Mouse (Mus musculus): Measurements from ENCODE around the gene Rps17. TPM values are rescaled to one million over a fixed set of nuclear protein-coding genes. Genes with fewer than 3 reads are reported as not detected.

The Rps17 gene
- polyA plus RNA-seq, 1 experiment: 697 TPM

DNA sequence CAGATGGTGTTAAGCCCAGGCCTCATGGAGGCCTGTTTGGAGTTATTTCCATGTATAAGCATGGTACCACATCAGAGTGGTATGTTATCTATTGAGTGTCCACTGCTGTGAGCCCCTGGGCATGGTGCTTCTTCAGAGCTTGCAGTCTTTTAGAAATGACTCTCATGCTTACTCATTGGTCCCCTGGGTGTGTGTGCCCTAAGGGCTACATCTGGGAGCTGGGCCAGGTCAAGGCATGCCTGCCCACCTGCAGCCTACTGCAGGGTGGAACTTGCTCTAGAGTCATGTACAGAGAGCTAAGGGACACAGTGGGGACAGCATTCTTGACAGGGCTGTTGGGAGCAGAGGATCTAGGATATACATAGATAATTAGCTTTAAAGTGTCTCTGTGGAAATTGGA is 33.5 kb downstream of the Rps17 start:
- Histone ChIP-seq H3K4me3 (ENCODE audit: control insufficient read depth, low read depth, low read length) (no peak overlapping the region), H3K27me3 (ENCODE audit: control insufficient read depth, insufficient read depth, low read length) (no peaks in the 10 kb centered on the region), H3K4me1 (ENCODE audit: control insufficient read depth, insufficient read depth, low read length) (no peaks in the 10 kb centered on the region)

DNA sequence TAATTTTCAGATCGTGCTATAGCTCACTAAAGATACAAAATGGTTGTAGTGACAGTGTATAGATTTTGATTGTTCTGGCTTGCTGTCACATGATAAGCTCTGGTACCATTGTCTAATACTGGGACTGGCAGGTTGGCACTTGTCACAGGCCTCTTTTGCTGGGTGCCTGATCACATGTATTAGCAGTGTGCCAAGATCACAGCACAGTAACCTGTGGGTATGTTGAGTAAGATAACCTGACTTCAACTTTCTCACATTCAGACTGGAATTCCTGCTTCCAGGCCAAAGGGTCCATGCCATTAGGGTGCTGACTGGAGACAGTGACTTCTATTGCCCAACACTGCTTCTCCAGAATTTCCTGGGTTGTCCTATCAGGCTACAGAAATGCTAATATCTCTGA is 33.9 kb downstream of the Rps17 start:
- Histone ChIP-seq H3K4me1 (ENCODE audit: control insufficient read depth, insufficient read depth, low read length) (no peaks in the 10 kb centered on the region), H3K27ac (ENCODE audit: control insufficient read depth, insufficient read depth, low read depth, low read length) (no peak overlapping the region), H3K27me3 (ENCODE audit: control insufficient read depth, insufficient read depth, low read length) (no peaks in the 10 kb centered on the region), H3K36me3 (ENCODE audit: control insufficient read depth, insufficient read depth, low read length) (no peaks in the 10 kb centered on the region; the same call in 1 of the 2 replicates), H3K4me3 (ENCODE audit: control insufficient read depth, low read depth, low read length) (no peak overlapping the region)
- no peak for TF ChIP-seq POLR2A (IDR thresholded peaks at IDR 0.05; ENCODE audit: control insufficient read depth, low read depth, low read length)
- TF ChIP-seq CTCF (IDR thresholded peaks at IDR 0.05; ENCODE audit: control insufficient read depth, insufficient read depth, insufficient replicate concordance, low read depth, low read length): no peak

More for the DNA sequence above, 33.5 kb downstream of the Rps17 start:
- TF ChIP-seq POLR2A (IDR thresholded peaks at IDR 0.05; ENCODE audit: control insufficient read depth, low read depth, low read length): no peak
- TF ChIP-seq CTCF (IDR thresholded peaks at IDR 0.05; ENCODE audit: control insufficient read depth, insufficient read depth, insufficient replicate concordance, low read depth, low read length): no peak
- no peaks in the 10 kb centered on the region; the same call in 1 of the 2 replicates for H3K36me3 ChIP-seq (ENCODE audit: control insufficient read depth, insufficient read depth, low read length)
- H3K27ac ChIP-seq (ENCODE audit: control insufficient read depth, insufficient read depth, low read depth, low read length): no peak overlapping the region

DNA sequence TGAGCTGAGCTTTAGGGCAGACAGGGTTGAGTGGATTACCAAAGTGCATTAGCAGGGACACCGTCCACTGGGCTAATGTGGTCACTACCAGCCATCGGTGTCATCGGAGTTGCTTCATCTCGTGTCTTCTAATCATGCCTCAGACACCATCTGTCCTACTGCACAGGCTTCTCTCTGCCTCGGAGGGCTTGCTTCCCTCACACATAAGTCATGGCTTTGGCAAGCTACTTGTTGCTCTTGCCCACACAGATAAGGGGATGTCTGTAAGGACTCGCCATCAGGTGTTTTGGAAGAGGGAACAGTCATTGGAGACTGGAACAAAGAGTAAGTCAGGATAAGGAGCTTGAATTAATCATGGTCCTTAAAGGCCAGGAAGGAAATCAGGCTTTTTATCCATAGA is 35.8 kb downstream of the Rps17 start:
- Histone ChIP-seq H3K4me3 (ENCODE audit: control insufficient read depth, low read depth, low read length) (no peak overlapping the region), H3K27ac (ENCODE audit: control insufficient read depth, insufficient read depth, low read depth, low read length) (no peak overlapping the region), H3K36me3 (ENCODE audit: control insufficient read depth, insufficient read depth, low read length) (no peaks in the 10 kb centered on the region; the same call in 1 of the 2 replicates), H3K27me3 (ENCODE audit: control insufficient read depth, insufficient read depth, low read length) (no peaks in the 10 kb centered on the region), H3K4me1 (ENCODE audit: control insufficient read depth, insufficient read depth, low read length) (no peaks in the 10 kb centered on the region)
- TF ChIP-seq CTCF (IDR thresholded peaks at IDR 0.05; ENCODE audit: control insufficient read depth, insufficient read depth, insufficient replicate concordance, low read depth, low read length): no peak
- no peak for TF ChIP-seq POLR2A (IDR thresholded peaks at IDR 0.05; ENCODE audit: control insufficient read depth, low read depth, low read length)

DNA sequence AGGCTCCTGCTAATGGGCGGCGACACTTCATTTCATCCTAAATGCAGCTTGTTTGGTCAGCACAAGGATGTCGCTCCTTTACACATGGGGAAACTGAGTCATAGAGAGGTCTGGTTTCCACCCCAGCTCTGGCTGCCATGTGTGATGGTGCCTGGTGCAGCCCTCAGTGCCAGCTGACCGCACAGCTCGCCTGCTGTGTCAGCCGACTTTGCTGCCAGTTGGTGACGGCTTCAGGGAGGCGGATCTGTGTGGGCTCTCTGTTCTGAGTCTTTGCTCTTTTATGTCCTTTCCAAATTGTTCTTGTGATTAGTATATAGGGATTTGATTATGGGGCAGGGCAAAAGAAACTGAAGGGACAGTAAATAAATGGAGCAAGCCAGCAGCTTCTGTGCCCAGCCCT is 37.3 kb downstream of the Rps17 start:
- H3K4me1 ChIP-seq (ENCODE audit: control insufficient read depth, insufficient read depth, low read length): no peaks in the 10 kb centered on the region
- no peaks in the 10 kb centered on the region for H3K27me3 ChIP-seq (ENCODE audit: control insufficient read depth, insufficient read depth, low read length)
- peaks cover 2% of the 10 kb centered on the region for H3K36me3 ChIP-seq (ENCODE audit: control insufficient read depth, insufficient read depth, low read length)
- no peak overlapping the region for H3K4me3 ChIP-seq (ENCODE audit: control insufficient read depth, low read depth, low read length)
- TF ChIP-seq CTCF (IDR thresholded peaks at IDR 0.05; ENCODE audit: control insufficient read depth, insufficient read depth, insufficient replicate concordance, low read depth, low read length) (no peak), POLR2A (IDR thresholded peaks at IDR 0.05; ENCODE audit: control insufficient read depth, low read depth, low read length) (no peak)
- no peak overlapping the region for H3K27ac ChIP-seq (ENCODE audit: control insufficient read depth, insufficient read depth, low read depth, low read length)

DNA sequence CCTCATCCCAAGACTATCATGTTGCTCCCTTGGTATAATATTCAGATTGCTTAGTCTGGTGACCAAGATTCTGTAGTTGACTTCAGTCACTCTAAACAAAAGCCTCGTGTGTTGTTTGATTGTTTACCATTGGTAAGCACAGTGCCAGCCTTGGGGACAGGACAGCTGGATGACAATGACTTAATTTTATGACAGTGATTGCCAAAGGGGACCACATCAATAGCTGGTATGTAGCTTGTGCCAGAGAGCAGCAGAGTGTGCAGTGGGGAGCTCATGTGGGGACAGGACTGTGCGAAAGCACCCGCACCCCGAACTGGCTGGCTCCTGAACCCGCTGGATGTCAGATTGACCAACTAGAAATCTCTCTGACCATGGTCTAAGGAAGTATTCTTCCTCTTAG is 40.4 kb downstream of the Rps17 start:
- no peak overlapping the region for H3K27ac ChIP-seq (ENCODE audit: control insufficient read depth, insufficient read depth, low read depth, low read length)
- no peaks in the 10 kb centered on the region for H3K27me3 ChIP-seq (ENCODE audit: control insufficient read depth, insufficient read depth, low read length)
- no peak overlapping the region for H3K4me3 ChIP-seq (ENCODE audit: control insufficient read depth, low read depth, low read length)
- peaks cover 2% of the 10 kb centered on the region for H3K36me3 ChIP-seq (ENCODE audit: control insufficient read depth, insufficient read depth, low read length)
- TF ChIP-seq POLR2A (IDR thresholded peaks at IDR 0.05; ENCODE audit: control insufficient read depth, low read depth, low read length) (no peak), CTCF (IDR thresholded peaks at IDR 0.05; ENCODE audit: control insufficient read depth, insufficient read depth, insufficient replicate concordance, low read depth, low read length) (no peak)
- H3K4me1 ChIP-seq (ENCODE audit: control insufficient read depth, insufficient read depth, low read length): no peaks in the 10 kb centered on the region

DNA sequence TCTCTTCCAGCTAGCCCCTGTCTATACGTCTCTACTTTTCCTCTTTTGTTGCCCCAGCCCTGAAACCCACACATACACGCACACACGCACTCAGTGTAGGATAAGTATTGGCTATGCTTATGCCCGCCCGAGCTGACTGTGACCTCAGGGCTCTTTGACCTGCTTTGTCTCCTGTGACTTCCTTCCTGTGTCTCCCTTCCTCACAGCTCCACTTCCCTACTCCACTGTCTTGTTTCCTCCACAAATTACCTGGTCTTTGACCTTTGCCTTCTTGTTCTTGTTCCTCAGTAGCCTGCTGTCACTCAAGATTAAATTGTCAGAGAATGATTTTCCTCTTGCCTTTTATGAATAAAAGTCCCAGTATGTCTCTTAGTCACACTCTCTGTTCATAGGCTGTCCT is 41.0 kb downstream of the Rps17 start:
- Histone ChIP-seq H3K36me3 (ENCODE audit: control insufficient read depth, insufficient read depth, low read length) (peaks cover 2% of the 10 kb centered on the region), H3K4me3 (ENCODE audit: control insufficient read depth, low read depth, low read length) (no peak overlapping the region), H3K27me3 (ENCODE audit: control insufficient read depth, insufficient read depth, low read length) (no peaks in the 10 kb centered on the region), H3K4me1 (ENCODE audit: control insufficient read depth, insufficient read depth, low read length) (no peaks in the 10 kb centered on the region), H3K27ac (ENCODE audit: control insufficient read depth, insufficient read depth, low read depth, low read length) (no peak overlapping the region)
- no peak for TF ChIP-seq CTCF (IDR thresholded peaks at IDR 0.05; ENCODE audit: control insufficient read depth, insufficient read depth, insufficient replicate concordance, low read depth, low read length)
- TF ChIP-seq POLR2A (IDR thresholded peaks at IDR 0.05; ENCODE audit: control insufficient read depth, low read depth, low read length): no peak

DNA sequence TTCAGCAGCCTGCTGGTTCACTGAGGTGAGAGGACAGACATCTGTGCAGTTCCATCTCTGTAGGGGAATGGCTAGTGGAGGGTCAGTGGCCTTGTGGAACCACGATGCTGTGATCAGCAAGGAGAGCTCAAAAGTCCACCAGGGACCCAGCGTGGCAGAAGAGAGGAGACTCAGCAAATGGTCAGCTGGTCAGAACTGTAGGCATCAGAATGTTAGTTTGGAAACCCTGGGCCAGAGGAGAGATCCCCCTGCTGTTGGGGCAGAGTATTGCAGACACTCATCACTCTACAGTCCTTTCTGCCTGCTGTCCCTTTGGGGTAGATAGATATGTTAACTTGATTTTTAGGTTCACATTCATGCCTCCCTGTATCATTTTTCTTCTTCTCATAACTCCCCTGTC is 41.4 kb downstream of the Rps17 start:
- Histone ChIP-seq H3K27ac (ENCODE audit: control insufficient read depth, insufficient read depth, low read depth, low read length) (no peak overlapping the region), H3K36me3 (ENCODE audit: control insufficient read depth, insufficient read depth, low read length) (peaks cover 2% of the 10 kb centered on the region), H3K4me3 (ENCODE audit: control insufficient read depth, low read depth, low read length) (no peak overlapping the region), H3K4me1 (ENCODE audit: control insufficient read depth, insufficient read depth, low read length) (no peaks in the 10 kb centered on the region), H3K27me3 (ENCODE audit: control insufficient read depth, insufficient read depth, low read length) (no peaks in the 10 kb centered on the region)
- no peak for TF ChIP-seq POLR2A (IDR thresholded peaks at IDR 0.05; ENCODE audit: control insufficient read depth, low read depth, low read length)
- peak; percentile 27; the same call in 1 of the 2 replicates for TF ChIP-seq CTCF (IDR thresholded peaks at IDR 0.05; ENCODE audit: control insufficient read depth, insufficient read depth, insufficient replicate concordance, low read depth, low read length)

DNA sequence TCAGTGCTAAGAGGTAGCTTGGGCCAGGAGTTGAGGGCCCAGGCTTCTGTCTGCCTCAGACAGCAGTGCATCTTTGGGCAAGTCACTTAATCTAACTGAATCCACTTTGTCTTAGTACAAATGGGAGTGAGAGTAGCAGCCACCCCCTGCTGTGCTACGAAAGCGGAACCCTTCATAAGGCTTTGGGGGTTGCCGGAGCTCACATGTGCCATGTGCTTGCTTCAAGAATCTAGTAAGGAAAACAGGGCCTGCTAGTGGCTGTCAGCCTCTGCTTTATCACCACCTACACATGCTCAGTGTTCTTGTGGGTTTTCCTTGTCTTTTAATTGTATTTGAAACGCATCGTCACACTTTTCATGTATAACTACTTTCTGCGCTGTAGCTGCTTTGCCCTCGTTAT is 43.7 kb downstream of the Rps17 start:
- Histone ChIP-seq H3K4me1 (ENCODE audit: control insufficient read depth, insufficient read depth, low read length) (no peaks in the 10 kb centered on the region), H3K27me3 (ENCODE audit: control insufficient read depth, insufficient read depth, low read length) (no peaks in the 10 kb centered on the region), H3K27ac (ENCODE audit: control insufficient read depth, insufficient read depth, low read depth, low read length) (no peak overlapping the region), H3K36me3 (ENCODE audit: control insufficient read depth, insufficient read depth, low read length) (peaks cover 2% of the 10 kb centered on the region), H3K4me3 (ENCODE audit: control insufficient read depth, low read depth, low read length) (no peak overlapping the region)
- TF ChIP-seq POLR2A (IDR thresholded peaks at IDR 0.05; ENCODE audit: control insufficient read depth, low read depth, low read length) (no peak), CTCF (IDR thresholded peaks at IDR 0.05; ENCODE audit: control insufficient read depth, insufficient read depth, insufficient replicate concordance, low read depth, low read length) (no peak)

Data from testis, adult 2 months (tissue).